Mouse (Mus musculus) testis, postnatal 10 days (tissue): Measurements from ENCODE around the gene Rrp7a.

ENCODE experiments used
- DNase-seq: peaks from one replicate; pipeline ENCODE4 v3.0.0; 2021; ENCODE audit warnings: low spot score

Gene Rrp7a

DNA sequence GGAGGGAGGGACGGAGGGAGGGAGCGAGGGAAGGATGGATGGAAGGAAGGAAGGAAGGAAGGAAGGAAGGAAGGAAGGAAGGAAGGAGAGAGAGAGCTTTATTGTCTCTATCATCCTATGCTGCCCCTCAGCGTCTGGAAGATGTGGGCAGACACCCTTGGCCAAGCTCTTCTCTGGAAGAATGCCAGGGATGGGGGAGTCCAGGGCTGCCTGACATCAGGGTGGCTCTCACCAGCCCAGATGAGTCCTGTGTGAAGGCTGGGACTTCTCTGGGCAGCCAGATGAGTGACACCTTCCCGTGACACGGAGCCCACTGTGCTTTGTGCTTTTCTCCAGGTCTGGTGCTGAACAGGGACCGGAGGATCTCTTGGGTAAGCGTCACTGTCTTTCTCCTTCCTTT lies 10.7 kb downstream of the Rrp7a start:
- DNase-seq, result no peak

DNA sequence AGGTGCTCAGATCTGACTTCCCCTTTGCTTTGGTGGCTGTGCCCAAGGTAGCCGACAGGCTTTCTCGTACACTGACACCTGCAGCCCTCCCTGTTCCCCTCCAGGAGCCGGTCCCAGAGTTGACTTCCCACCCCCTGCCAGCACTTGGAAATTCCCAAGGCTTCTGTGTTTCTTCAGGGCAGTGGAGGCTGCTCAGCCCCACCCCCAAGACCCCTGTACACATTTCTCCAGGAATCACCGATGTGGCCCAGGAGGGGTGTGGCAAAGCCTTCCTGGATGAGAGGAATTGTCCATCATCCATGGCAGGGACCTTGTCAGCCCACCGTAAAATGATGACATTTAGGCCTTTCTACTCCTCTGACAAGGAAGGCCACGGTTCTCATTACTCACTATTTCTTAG lies 11.3 kb downstream of the Rrp7a start:
- no peak for DNase-seq

DNA sequence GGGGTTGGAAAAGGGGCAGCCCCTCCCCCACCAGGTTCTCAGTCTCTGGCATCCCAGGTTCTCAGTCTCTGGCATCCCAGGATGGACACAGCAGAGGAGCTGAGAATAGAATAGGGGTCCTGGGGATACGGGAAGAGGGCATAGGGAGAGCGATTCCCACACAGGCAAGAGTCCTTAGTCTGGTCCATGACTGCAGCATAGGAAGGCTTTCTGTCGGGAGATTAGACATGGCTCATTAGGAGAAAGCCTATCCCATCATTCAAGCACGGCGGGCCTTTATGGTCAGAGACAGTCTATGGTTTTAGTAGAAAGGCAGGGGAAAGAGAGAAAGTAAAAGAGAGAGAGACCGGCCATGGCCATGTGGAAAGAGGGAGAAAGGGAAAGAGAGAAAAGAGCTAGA lies 14.8 kb downstream of the Rrp7a start:
- DNase-seq, result no peak

DNA sequence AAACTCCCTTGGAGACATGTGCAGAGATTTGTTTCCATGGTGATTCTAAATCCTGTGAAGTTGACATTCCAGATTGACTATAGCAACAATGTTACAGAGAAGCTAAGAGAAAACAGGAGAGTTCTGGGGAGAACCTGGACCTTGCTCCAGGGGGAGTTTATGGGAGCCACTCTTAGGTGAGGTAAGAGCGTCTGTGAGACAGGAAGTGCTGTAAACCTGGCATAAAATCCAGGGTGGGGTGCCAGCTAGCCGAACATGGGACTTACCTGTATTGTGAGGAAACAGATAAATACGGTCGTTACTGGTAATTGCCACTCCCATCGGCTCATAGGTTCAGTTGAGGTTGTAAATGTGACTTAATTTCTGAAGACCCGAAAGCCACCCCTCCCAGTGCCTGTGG lies 16.2 kb downstream of the Rrp7a start:
- no peak for DNase-seq

DNA sequence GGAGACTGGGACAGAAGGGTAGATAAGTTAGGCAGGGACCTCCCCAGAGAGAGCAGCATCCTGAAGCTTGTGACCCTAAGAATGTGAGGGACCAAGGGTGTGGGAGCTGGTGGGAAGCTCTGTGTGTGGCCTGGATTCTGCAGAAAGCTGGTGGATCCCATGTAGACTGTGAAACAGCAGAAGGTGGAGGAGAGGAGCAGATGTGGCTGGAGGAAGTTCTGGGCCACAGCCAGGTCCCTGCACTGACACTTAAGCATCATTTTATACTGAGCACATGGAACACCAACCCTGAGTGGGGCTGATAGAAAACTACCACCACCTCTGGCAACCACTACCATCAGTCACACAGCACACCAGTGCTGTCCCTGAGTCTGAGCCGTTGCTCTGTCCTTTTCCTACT lies 19.5 kb downstream of the Rrp7a start:
- DNase-seq, result no peak

DNA sequence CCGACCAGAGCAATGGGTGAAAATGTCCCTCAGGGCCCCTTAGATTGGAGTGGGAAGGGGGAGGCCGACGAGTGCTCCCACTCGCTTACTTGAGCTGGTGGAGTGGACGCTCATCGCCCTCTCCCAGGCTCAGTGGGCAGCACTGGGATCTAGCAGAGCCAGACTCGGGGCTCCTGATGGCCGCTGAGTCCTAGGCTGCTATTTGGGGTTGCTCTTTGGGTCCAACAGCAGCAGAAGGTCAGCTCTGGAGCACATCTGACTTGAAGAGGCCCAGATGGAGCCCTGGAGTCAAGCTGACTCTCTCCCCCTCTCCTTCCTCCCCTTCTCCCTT lies 22.3 kb downstream of the Rrp7a start:
- DNase-seq, result no peak

DNA sequence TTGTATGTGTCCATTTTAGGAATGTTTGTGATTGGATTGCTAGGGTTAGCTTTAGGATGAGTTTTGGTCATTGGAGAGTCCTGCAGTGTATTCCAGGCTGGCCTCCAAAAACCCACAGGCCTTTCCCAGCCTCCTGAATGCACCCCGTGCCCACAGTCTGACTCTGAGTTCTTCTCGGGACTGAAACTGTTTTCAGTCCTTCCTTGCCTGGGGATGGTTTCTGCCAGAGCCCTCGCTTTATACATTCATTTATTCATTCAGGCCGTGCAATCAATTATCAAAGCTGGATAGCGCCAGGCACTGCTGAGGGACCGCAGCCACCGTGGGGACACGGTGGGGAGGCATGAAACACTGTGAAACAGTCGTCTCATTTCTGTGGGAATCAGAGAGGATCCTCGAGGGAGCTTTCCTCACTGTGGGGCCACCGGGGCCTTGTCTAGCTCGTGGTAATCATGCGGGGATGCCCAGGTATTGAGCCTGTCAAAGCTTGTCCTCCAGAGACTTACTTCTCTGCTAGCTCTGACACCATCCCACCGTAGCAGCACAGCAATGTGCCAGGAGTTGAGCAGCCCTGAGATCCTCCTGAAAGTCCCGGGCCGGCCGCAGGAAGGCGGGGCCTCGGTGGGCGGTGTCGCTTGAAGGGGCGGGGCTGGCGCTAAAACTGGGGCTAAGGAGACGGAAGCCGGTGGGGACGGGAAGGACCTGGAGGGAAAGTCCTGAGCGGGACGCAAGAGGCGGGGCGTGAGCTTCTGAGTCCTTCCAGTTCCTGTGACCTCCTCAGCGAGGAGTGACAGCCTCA lies 22.9 kb downstream of the Rrp7a start:
- DNase-seq, result peak; percentile 95

DNA sequence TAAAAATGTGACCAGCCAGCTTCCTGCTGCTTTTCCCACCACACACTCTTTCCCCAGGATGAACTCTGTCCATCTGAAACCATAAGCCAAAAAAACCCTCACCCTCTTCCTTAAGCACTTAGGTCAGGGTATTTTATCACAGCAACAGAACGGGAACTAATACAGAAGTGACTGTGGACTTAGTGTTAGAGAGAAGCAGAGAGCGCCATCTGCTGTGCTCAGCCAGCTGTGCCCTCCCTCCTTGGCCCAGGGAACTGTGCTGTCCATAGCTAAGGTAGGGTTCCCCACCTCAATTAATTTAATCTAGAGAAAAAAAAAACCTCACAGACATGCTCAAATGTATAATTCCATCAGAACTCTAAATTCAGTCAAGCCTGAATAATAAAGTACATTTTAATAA lies 26.7 kb downstream of the Rrp7a start:
- DNase-seq, result no peak

DNA sequence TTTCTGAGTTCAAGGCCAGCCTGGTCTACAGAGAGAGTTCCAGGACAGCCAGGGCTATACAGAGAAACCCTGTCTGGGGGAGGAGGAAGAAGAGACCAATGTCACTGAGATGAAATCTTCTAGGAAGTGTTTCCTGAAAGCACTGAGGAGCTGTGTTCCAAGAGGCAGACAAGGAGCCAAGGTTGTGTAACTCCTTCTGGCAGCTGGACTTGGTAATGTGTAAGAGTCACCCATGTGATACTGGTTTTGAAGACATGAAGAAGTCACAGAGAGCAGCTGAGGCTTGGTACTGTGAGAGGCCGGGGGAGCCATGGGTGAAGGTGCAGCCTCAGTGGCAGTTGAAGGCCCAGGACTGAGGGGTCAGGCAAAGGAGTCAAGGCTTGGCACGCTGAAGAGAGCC lies 28.9 kb downstream of the Rrp7a start:
- no peak for DNase-seq

DNA sequence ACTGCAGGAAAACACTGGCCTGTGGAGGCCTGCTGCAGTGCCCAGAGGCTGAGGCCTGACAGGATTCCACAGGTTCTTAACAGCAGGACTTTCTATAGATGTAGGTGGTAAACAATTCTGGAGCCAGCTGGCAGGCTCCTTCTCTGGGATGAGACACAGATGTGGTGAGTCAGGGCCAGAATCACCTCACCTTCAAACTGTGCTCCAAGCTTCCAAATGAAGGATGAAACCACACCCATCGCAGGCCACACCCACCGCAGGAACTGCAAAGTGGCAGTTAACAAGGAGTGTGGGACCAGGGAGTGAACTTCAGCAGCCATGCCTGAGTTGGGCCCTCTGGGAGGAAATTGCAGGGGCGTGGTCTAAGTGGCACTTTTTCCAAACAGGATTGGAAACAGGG lies 31.7 kb downstream of the Rrp7a start:
- DNase-seq, result no peak

DNA sequence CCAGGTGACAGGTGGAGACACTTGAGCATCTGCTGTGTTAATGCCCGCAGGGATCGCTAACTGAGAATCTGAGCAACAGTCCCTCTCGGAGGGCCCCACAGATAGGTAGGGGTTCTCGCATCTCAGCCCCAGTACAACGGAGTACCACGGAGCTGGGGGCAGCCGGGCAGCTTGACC lies 33.3 kb downstream of the Rrp7a start, which contains the start of gene Serhl:
Gene Serhl (plus strand): TSS at position 78 of the 177 bp plus-strand sequence.
- DNase-seq, result no peak

DNA sequence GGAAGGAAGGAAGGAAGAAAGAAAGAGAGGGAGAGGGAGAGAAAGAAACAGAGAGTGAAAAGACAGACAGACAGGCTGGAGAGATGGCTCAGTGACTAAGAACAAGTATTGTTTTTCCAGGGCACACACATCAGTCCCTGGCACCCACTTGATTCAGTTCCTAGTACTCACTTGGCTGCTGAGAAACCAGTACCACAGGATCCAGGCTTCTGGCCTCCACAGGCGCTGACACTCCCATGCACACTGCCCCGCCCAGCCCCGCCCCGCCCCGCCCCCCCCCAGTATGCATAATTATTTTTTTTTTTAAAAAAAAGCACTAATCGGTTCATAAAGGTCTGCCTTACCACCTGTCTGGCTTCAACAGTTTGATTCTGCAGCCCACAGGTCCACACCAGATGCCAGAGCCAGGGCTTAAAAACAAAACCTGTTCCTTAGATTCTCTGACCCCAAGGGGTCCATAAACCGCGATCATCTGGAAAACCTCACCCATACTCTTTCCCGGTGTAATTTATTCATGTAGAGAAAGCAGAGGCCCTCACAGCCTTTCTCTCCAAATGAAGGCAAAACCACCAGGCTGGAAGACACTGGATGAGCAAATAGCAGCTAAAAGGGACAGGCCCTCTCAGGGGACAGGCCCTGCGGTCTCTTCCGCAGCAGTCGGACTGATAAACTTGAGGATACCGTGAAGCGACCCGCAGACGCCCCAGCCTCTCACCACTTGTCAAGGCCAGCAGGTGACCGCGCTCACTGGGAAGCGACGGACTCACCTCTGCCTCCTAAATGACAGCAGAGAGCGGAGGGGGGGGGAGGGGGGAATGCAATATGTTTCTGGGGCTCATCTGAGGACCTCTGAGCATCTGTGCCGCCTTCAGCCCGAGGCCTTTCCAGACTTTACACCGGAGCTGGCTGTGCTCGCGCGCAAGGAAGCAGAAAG lies 33.8 kb downstream of the Rrp7a start:
- DNase-seq, result no peak

DNA sequence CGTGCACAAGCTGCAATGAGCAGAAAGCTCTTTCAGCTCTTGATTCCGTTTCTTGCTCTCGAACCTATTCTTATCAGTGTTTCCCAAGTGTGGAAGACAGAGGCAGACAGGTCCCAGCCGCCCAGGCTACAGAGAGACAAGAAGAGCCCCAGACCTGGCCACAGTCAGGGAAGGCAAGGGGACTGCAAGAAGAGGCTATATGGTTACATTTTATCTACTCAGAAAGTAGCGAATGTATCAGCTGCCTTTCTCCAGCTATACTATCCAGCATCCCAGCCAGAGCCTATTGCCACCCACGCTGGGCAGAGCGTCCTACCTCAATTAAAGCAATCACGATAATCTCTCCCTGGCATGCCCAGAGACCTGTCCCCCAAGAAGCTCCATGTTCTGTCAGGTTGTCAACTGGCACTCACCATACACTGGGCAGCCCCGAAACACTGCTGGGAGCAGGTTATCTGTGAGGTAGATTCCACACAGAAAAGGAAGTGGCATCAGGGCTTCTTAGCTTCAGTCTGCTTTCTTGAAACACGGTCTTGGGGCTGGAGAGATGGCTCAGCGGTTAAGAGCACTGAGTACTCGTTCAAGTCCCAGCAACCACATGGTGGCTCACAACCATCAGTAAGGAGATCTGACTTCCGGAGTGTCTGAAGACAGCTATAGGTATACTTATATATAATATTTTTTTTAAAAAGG lies 35.8 kb downstream of the Rrp7a start:
- no peak for DNase-seq

DNA sequence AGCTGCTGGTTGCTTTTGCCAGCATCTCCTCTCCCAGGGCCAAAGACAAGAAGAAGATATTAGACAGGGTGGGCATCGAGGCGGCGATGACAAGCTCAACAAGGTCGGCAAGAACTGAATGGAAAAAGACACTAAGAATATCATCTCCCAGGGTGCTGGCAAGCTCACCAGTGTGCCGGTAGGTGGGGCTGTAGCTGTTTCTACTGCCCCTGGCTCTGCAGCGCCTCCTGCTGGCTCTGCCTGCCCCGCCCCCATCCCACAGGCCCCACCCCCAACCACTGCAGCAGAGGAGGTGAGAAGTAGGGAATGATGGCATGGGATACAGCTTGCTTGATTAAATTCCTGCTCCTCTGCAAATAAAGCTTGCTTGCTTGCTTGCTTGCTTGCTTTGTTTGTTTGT lies 36.7 kb downstream of the Rrp7a start:
- DNase-seq, result peak; percentile 86

DNA sequence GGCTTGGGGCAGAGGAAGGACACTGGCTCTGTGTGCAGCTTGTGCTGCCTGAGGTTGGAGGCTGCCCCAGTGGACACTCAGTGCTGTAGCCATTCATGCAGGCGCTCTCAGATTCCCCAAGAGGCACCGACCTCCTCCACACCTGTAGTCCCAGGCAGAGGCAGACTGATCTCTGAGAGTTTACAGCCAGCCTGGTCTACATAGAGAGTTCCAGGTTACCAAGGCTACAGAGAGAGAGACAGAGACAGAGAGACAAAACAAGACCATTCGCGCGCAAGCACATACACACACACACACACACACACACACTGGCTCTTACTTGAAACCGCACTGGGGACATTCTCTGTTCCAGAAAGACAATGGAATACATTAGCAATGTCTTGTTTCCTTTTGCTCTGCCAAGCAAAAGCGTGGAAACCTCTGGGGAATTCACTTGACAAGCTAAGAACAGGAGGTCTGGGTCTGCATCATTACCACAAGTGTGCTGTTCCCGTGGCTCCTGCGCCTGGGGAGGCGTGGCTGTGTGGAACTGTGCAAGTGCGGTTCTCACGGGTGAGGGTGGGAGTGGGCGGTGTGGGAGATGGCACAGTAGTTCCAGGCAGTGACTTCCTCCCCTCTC lies 38.5 kb downstream of the Rrp7a start:
- no peak for DNase-seq

DNA sequence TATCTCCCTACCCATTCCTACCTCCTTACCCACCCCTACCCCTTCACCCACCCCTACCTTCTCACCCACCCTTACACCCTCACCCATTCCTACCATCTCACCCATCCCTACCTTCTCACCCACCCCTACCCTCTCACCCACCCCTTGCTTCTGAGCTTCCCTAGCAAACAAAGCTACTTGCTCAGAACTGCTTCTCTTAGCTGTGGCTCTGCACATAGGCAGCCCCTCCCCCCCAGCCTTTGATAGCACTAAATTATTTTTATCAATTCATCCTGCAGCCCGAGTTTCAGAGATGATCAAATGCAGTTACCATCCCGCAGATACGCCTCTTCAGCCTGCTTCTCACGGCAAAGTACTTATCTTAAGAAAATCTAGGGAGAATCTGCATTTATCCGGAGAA lies 39.1 kb downstream of the Rrp7a start:
- no peak for DNase-seq

DNA sequence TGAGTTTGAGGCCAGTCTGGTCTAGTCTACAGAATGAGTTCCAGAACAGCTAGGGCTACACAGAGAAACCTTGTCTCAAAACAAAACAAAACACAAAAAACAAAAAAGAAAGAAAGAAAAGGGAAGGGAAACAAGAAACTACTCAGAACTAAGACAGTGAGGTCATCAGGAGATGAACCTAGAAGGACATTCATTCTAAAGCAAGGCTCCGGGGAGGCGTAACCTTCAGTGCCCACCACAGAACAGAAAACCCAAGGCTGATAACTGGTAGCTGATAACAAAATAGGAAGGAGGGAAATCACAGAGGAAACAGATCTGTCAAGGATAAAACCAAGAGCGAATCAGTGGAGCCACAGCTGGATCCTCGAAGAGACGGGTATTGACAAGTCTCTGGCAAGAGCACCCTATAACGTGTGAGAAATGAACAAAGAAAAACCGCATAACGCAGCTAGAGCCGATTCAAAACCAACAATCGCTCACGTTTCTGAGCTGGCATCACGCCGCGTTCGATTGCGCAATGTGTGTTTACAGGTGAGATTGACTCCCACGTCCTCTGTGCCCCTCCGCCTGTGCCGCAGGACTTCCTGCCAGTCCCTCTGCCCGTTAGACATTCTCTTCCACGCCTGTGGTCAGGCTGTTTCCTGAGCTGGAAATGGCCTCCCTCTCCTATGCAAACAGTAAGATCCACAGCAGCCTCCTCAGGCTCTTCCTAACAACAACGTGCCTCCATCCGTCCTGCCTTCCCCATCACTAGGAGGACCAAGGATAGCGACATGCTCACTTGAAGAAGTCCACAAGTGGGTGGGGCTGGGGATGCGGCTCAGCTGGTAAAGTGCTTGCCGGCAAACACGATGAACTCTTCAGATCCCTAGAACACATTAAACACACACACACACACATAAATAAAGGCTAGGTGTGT lies 46.7 kb downstream of the Rrp7a start:
- peak; percentile 39 for DNase-seq

DNA sequence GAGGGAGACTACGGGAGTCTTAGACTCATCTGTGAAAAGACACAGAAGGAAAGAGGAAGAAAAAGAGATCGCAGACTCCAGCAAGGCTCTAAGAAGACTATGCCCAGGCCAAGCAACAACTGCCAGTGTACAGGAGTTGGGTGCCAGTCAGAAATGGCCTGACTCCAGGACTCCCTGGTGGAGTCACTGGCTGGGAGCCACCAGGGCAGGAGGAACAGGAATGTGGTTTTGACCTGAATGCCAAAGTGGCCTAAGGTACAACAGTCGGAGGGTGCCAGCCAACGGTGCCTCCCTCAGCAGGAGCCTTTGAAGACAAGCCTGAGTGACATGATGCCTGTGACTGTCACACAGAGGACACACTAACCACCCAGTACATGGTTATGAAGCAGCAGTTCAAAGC lies 48.4 kb downstream of the Rrp7a start:
- peak; percentile 44 for DNase-seq

DNA sequence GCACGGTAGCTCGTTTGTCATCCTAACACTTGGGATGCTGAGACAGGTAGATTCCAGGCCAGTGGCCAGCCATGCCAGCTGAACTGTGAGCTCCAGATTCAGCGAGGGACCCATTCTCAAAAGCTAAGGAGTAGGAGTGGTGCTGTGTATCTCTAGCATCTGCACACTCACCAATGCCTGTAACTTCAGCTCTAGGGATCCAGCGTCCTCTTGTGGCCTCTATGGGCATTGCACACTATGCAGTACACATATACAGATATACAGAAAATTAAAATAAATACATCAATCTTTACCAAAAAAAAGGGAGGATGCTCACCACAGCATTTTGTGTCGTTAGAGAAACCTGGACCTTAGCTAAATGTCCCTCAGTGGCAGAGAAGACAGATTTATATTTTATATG lies 50.8 kb downstream of the Rrp7a start:
- peak; percentile 37 for DNase-seq

DNA sequence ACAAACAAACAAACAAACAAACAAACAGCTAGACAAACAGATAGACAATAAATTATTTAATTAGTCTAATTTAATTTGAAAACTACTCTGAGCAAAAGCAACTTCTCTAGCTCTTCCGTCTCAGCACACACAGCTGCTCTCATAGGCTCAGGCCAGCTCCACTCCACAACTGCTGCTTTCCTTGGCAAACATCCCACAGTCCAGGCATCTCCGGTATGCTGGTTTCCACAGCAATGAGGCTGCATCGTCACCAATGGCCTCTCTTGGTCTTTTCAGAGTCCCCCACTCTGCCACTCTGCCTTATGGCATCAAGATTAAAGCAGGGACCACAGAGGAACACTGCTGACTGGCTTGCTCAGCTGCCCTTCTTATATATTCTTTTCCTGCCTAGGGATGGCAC lies 51.7 kb downstream of the Rrp7a start:
- DNase-seq, result peak; percentile 39

DNA sequence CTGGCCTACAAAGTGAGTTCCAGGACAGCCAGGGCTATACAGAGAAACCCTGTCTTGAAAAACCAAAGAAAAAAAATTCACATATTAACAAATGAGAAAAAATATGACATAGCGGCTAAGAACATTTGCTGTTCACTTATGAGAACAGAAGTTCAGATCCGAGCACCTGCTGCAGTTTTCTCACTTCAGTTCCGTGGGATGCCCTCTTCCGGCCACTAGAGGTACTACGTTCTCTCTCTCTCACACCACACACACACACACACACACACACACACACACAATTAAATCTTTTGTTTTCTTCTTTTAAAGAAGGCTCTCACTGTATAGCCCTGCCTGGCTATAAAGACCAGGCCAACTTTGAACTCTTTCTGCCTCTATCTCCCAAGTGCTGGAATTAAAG lies 54.3 kb downstream of the Rrp7a start:
- DNase-seq, result no peak

DNA sequence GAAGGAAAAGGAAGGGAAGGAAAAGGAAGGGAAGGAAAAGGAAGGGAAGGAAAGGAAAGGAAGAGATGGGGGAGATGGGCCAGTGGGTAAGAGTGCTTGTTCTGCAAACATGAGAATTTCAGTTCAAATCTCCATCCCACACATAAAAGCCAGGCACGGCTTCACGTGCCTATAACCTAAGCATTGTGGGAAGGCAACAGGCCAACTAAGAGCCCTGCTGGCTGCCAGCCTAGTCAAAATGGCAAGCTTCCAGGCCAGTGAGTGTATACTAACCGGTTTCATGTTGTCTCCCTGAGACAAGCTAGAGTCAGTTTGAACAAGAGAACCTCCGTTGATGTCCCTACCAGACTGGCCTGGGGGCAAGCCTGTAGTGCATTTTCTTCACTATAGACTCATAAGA lies 57.1 kb downstream of the Rrp7a start:
- DNase-seq, result no peak
